Mouse (Mus musculus) right cerebral cortex, postnatal 10 days (tissue): Measurements from ENCODE around the gene Kcnh5.
A peak's percentile ranks its signal among the peaks of the same experiment; 100 is the strongest.

Experiments
- DNase-seq, 2 experiments: peaks; one replicate each; pipeline ENCODE4 v3.0.0; 2021; ENCODE audit warnings: low spot score in 2 of 2

Gene Kcnh5

DNA sequence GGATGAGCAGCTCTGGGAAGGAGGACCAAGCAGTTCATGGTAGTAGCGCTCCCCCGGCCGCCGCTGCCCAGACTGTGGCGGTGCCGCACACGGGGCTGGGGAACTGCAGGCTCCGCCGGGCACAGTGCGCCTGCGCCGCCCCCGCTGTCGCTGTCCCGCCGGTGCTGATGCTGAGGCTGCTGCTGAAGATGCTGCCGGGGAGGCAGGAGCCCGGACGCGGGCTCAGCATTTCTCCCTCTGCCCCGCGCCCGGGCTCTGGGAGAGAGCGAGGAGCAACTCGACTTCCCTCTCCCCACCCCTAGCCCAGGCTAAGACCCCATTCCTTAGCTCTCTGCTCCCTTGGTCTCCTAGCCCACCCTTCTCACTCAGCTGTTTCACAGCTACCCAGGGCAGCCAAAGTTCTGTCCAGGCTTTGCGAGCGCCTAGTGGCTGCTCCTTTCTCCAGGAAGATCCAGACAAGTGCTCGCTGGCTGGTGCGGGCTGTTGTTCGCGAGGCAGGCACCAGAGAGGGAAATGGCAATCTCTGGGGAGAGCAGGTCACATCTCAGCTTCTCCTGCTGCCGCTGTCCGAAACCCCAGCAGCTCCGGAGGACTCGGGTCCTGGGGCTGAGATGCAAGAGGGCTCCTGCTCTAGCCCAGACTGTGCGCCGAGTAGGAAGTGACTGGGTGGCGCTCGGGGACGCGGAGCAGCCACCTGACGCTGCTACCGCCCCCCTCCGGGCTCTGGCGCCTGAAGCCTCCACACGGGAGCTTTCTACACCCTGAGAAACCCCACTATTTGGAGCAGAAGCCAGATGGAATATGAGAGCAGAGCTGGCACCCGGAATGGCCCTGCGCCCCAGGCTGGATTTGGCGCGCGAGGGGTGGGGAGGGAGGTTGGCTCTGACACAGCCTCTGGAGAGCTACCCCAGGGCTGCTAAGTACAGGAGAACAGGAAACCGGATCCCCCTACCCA is at the start of gene Kcnh5:
TSS of gene Kcnh5 (minus strand) at position 642 of the 955 bp plus-strand sequence.
- peak; percentile 75 to 78 for DNase-seq

DNA sequence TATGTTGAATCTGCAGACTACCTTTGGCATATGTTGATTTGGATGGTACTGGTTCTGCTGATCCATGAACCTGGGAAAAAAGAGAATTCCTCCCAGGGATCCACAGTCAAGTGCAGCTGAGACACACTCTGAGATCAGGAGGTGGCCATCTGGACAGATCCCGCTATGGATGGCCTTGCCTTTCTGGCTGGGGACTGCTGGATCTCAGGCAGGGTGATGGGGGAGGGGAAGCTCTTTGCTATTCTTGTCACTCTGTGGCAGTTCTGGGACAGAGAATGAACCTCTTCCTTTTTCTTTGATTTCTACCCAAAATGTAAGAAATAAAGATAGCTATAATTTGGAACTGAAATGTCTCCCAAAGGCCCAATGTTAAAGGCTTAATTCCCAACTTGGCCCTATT is 46.8 kb upstream of the Kcnh5 start:
- DNase-seq: peak; percentile 26

DNA sequence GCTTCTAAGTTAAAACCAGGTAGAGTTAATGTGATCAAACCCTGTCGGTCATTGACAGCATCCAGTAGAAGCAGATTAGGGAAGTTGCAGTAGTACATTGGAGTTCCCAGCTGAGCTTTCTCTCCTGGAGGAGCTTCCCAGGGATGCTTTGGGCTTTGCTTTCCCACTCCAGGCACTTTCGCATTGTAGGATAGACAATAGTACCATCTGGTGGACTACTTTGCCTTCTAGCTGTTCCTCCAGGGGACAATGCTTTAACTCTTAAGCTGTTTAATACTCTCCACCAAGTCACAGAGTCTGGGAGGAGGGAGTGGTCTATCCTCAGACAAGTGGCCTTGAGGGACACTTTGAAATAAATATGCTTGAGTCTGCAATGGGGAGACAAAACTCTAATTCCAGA is 12.3 kb upstream of the Kcnh5 start:
- DNase-seq: peak in 1 of 2 experiments; percentile 29

DNA sequence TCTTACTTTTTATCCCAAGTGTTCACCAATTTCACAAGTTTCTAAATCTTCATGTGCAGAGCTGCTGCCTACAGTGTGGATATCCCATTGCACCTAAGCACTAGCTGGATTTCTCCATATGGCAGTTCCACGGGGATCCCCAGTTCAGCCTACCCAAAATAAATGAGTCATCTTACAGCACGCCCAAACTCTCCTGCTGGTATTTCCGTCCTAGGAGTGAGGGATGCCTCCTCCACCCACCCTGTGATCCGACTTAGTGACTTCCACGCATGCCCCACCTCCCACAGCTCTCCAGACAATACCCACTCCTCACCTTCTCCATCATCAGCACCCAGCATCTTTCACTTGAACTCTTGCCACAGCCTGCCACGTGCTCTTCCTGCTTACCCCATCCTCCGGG is 5.5 kb upstream of the Kcnh5 start:
- no peak for DNase-seq

DNA sequence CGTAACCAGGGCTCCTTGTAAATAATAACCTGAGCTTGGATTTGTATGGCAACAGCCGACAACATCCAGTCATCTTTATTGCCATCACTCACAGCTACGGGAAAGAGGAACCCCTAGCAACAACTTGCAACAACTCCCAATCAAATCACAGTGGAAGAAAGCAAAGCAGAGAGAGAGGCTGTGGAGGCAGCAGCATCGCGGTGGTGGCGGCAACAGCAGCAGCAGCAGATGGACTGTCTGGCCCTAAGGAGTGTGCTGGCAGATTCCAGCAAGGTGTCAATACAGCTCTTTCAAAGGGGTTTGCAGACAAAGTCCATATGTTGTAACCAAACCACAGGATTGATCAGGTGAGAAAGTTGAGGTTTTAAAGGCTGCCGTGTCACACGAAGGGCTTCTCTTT is 2.4 kb upstream of the Kcnh5 start:
- DNase-seq: peak; percentile 58 to 71

DNA sequence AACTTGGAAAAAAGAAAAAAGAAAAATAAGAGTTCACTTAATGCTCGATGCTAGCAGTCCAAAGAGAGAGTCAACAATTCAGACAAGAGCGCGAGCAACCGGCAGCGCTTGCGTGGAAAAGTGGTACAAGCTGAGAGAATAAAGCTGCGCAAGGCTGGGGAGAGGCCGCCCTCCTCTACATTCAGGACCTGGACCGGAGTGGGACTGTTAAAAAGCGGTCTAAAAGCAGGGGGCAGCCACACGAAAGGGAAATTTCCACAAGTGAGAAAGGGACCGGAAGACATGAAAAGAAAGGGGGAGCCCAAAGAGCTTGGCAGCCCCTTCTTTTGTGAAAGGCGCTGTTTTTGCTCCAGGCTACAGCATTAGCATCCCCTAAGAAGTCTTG is 506 bp upstream of the Kcnh5 start:
- no peak for DNase-seq

DNA sequence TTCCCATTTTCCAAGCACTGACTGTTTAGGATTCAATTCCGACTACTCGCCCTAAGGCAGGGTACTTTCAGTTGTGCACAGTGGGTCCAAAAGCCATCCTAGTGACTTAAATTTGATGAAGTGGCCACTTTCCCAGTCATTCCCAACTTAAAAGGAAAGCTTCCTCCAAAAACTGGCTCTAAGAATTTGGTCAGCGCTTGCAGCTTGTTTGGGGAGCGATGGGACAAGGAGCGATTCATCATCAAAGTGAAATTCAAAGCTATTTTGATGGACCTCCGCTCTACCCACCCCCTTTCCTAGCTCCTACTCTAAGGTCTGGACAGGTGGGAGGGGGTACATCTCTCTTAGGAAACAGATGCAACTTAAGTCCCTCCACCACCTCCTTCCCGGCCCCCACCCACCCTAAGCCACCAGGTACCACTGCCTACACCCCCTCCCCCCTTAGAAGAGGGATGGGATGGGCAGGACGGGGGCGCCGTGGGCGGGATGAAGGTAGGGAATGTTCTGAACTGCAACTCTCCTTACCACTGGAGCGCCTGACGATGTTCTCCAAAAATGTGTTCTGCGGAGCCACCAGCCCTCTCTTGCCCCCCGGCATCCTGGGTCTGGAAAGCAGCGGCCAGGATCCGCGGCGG is 1.1 kb downstream of the Kcnh5 start:
- no peak for DNase-seq

DNA sequence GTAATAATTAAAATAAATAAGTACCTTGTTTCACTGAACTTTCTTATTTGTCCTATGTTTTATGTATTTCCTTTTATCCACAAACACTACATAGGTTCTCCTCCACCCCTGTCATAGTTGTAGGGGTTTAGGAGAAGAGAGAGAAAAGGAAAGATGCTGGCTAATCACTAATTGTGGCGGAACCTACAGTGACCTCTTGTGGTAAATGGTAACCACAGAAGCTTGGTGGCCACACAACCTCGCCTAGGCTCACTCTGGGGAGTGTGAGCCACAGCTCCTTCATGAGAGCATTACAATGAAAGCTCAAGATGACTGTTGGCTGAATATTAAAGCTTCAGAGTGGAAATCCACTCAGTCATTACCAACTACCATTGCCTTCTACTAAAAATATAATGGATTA is 6.2 kb downstream of the Kcnh5 start:
- no peak for DNase-seq

DNA sequence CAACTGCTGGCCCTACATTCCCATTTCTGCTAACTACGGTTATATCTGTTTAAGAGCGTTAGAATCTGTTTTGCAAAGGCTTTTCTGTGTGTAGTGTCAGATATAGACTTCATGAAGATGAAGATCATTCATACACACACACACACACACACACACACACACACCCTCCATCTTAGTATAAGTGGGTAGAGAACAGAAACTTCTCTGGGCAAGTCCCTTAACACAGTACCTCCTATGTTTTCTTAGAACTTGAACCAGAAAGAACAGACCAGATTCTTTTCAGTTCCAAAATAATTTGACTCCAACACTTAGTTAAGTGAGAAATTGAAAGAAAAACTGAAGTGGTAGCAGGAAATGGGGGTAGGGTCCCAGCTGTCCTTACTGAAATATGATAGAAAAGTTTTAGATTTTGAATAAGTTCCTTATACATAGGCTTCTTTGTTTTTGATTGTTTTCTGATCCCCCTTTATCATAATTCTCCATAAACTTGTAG is 24.0 kb downstream of the Kcnh5 start:
- no peak for DNase-seq

DNA sequence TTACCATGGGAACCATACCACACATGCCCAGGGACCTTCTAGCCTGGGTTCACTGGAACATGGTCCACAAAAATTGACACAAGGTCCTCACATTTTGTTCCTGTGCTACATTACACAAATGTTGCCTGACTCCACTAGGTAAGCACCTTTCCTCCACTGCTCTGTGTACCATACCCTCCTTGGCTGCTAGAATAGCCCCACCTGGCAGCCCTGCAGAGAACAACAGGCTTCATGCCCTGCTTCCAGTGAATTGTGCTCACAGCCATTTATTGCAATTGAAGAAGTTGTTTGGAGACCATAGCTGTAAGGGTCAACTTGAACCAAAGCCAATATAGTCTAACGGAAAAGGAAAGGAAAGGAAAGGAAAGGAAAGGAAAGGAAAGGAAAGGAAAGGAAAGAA is 37.3 kb downstream of the Kcnh5 start:
- DNase-seq: no peak

DNA sequence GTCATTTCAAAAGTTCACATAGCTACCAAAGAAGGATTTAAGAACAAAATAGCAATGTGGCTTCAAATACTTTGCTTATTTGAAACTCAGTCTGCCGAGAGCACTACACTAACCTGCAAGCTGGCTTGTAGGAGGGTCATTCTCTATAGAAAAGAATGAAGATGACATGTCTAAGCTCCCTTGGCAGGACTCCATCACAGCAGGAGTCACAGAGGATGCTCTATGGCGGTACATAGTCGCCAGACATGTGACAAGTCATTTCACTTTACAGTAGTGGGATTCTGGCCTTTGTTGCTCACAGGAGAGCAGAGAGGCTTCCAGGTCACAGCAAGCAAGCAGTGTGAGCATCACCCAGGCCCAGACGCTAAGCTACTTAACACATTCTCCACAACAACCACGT is 85.2 kb downstream of the Kcnh5 start:
- DNase-seq: no peak

DNA sequence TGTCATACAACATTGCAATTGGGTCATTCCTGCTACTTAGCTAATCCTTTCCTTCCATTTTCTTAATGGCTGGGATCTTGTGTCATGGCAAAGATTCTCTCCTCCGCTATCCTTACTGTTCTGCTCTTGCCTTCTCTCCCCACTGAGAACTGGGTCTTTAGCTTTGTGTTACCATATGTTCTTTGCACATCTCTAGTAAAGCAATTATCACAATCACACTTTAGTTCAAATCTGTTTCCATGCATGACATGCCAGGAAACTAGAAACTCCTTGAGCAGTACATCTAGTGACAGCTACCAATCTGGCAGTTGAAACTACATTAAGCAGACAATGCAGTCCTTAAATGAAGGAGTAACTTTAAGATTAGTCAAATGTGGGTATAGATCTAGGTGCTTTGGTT is 86.2 kb downstream of the Kcnh5 start:
- no peak for DNase-seq

DNA sequence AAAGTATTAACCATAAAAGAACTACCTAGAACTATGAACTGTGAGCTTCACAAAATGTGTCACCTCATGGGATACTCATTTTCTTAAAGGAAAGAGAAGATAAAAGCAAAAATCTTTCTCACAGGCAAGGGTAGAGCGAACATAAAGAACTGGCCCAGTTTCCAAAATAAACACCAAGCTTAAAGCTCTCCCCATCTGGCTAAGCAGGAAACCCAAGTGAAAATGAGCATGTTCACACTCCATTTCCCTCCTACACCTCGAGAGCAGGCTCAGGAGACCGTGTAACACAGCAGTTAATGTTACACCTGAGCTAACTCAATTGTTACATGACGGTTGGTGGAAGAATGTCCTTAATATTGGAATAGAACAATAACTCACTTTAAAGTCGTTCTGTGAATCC is 100.0 kb downstream of the Kcnh5 start:
- no peak for DNase-seq

DNA sequence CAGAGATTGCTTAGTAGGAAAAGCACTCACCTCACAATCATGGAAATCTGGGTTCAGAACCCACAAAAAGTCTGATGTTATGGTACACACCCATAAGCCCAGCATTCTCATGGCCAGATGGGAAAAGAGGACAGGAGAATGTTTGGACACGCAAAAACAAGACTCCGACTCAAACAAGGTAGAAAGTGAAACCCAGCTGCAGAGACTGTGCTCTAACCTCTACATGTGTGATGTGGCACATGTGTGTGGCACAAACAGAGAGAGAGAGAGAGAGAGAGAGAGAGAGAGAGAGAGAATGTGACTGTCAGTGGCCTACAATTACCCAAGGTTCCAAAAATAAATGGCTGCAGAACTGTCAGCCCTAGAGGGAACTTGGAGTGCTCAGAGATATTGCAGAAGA is 106.1 kb downstream of the Kcnh5 start:
- DNase-seq: no peak

DNA sequence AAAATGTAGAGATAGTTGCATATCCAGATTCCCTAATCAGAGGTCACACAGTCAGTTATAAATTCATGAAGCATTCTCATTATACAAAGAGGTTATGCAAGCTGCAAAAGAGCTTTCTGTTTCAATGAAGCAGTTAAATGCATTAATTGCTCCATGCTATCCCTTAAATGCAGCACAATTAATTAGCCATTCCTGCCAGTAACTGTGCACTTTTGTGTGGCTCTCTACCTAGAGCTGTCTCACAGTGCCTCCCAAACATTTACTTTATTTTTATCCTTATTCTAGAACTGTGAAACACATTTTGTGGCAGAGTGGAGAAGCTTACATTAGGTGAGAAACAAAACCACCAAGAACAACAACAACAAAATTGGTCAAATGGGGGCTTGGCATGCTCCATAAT is 114.6 kb downstream of the Kcnh5 start:
- DNase-seq: no peak

DNA sequence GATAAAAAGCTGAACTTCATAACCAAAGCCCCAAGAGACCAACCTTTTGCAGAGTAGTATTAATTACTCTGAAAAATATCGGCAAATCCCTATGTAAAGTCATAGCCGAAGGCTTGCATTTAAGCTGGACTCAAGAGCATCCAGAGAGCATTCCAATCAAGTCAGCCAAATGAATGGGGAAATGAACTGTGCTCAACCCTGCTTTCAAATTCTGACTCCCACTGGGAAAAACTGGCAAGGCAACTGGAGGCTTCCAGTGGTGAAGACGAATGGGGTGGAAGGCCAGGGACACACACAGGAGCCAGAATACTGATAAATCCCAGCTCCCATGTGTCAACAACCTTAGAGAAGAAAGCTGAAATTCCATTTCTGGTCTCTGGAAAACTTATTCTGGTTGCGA is 115.4 kb downstream of the Kcnh5 start:
- DNase-seq: no peak

DNA sequence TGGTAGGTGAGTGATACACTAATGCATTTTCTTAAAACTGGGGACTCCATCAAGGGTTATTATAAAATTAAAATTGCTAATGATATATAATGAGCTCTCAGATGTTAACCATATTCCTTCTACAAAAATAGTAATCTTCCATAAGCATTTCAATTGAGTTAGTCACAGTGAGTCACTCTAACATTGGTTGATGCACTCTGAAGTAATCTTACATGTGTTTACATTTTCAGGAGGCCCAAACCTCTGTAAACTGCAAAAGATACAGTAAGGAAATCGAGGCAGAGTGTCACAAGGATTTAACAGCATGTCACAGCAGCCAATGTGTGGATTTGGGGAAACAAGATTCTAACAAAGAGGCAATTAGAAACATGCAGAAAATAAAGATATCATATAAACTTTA is 123.4 kb downstream of the Kcnh5 start:
- DNase-seq: no peak

DNA sequence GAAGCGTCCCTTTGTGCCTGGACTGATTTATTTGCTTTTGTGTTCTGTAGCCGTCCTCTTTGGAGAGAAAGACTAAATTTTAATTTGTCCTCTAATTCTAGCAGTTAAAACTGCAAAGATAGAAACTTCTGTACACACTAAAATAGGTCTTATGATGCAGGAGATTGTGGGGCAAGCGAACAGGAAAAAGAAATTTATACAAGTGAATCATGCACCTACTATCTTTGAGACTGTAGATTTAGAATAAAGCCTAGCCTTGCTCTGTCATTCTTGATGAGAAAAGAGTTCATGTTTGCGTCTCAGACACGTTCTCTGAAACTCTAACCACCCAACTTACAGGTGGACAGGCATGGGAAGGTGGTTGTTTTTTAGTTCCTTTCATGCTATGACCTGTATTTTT is 140.4 kb downstream of the Kcnh5 start:
- DNase-seq: no peak

DNA sequence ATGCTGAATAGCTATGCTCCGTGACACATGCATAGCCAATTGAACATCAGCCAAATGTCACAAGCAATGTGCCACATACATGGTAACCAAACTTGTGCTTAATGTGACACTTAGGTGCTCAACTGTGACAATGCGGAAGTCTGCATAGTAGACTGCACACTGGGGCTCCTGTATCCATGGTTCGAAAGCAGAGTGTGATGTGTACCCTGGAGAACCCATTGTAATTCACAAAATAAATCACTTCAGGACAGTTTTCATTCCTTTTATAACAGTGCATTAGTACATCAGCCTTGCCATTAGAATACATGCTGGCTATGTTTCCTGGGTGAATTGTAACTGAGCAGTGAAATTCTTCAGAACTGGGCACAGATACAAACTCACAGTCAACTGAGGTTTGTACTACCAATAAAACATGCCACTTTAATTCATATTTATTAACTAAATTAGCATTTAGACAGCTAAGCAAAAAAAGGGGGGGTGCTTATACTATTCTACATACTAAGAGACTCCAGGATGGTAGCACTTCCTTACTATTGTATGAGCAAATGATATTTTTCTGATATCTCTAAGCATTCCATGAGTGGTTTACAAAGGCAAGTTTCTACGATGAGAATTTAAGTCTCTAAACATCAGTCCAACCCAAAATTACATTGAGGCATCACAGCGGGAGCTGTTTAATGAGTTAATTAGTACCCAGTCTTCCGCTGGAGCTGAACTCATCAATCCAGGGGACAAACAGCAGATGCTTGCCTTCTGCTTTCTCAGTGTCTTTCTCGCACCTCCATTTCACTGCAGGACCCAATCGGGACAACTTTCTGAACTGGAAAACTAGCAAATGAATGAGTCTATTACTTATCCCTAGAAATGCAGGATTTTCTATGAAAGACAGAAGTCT is 144.9 kb downstream of the Kcnh5 start:
- no peak for DNase-seq

DNA sequence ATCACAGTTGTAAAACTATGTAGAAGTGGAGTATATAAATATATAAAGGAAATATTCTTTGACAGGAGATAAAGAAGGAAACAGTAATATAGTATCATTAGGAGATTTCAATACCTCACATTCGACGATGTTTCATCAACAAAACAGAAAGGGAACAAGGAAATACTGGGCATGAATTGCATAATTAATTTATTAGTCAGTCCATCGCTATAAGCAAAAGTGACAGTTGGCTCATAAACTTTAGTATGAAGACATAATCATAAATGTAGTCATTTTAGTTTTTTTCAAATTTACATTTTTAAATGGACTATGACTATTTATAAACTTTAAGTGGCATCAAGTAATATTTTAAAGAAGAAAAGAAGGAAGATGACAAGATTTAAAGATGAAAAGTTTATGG is 205.9 kb downstream of the Kcnh5 start:
- DNase-seq: no peak

DNA sequence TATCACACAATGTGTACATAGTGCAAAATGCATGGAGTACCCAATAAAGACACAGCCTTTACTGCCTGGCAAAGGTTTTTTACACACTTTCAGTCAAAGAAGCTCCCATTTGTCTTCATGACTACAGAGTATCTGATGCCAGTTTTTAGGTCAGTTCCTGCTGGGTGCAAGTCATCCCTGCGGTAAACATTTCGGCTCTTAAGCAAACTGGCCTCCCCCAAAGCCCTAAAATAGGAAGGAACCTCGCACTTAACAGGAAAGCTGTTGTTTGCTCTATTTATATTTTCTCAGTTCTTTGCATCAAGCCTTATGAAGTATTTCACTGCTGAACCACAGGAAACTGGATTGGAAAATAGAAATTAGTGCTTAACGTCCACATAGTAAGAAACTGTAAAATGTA is 207.7 kb downstream of the Kcnh5 start:
- DNase-seq: no peak

DNA sequence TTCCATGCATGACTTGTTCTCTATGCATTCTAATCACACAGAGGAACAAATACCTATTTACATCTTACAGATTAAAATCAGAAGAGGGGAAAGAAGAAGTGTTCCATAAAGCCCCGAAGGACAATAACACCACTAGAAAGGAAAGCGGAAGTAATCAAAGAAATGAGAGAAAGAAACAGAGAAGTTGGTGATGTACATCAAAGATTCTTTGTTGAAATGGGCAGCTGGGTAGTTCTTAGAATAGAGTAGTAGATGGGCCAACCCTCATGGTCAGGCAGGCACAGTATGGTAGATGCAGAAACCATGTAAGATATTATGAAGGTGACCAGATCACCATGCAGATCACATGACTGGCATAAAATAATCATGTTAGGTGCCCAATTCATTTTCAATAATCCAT is 210.9 kb downstream of the Kcnh5 start:
- no peak for DNase-seq
